Mouse (Mus musculus): ENCODE results near the gene Aloxe3.

GRCm38 (mm10) chr11:69111051-69111810 lies 14.5 kb upstream of the Aloxe3 start:
- TF ChIP-seq POLR2A (IDR thresholded peaks at IDR 0.05; ENCODE audit: borderline replicate concordance, control insufficient read depth, low read depth, low read length) (no peak), CTCF (IDR thresholded peaks at IDR 0.05; ENCODE audit: control insufficient read depth, insufficient read depth, low read length) (no peak)

Measured in bone marrow, adult 2 months (tissue).